Mouse (Mus musculus): ENCODE measurements around the gene Dst. TPM values are rescaled to one million over a fixed set of nuclear protein-coding genes. Genes with fewer than 3 reads are reported as not detected.

The Dst gene
- polyA plus RNA-seq, 1 experiment from 2014 or later = 11.3 TPM

Small RNAs within 50 kb of the gene (microRNA-seq; reads per million reads assigned to microRNA genes)
- gene Mir6896 = not detected

Other genes with a start within 250 kb of the Dst start
- gene Prim2, start 238.4 kb upstream of the Dst start, polyA plus RNA-seq (2016; fragmentation: Nextera tagmentation; extraction: Ambion mirVana) = 61.3 and 61.5 TPM in 2 replicates
- 31.1 and 34.8 TPM in 2 replicates for gene Rab23, start 188.3 kb upstream of the Dst start, polyA plus RNA-seq (2016; fragmentation: Nextera tagmentation; extraction: Ambion mirVana)
- gene Bag2, start 150.4 kb upstream of the Dst start, polyA plus RNA-seq (2016; fragmentation: Nextera tagmentation; extraction: Ambion mirVana) = 51.8 and 52.3 TPM in 2 replicates
- gene Zfp451, start 93.6 kb upstream of the Dst start, polyA plus RNA-seq (2016; fragmentation: Nextera tagmentation; extraction: Ambion mirVana) = 30.8 and 32.6 TPM in 2 replicates
- gene Bend6, start 409 bp upstream of the Dst start, polyA plus RNA-seq (2016; fragmentation: Nextera tagmentation; extraction: Ambion mirVana) = 1.5 and 2.0 TPM in 2 replicates